Mouse (Mus musculus) liver, adult 2 months (tissue): Measurements from ENCODE around the gene Mrps14.

Source experiments
- CTCF ChIP-seq: fragments of 200-500 bp; IDR thresholded peaks from 2 replicates; pipeline ENCODE4 v1.5.1; 2011; ENCODE audit warnings: low read depth, low read length, control low read depth
- POLR2A ChIP-seq: fragments of 200-500 bp; IDR thresholded peaks from 2 replicates; pipeline ENCODE4 v1.6.1; 2011; ENCODE audit warnings: low read length, control low read depth; ENCODE audit not compliant: insufficient read depth; ENCODE audit errors: extremely low read depth

- TF ChIP-seq CTCF (no peak), POLR2A (no peak)
Measured at GRCm38 (mm10) chr1:160176903-160177302, 18.1 kb upstream of the Mrps14 start.
